Mouse (Mus musculus): ENCODE measurements around the gene Slc22a18. TPM values are rescaled to one million over a fixed set of nuclear protein-coding genes. Genes with fewer than 3 reads are reported as not detected.
A peak's percentile ranks its signal among the peaks of the same experiment; 100 is the strongest.

Gene Slc22a18
- under 1 TPM; 0.29 to 0.54 TPM for total RNA-seq (2021)
- long read RNA-seq, experiment 1 = 0 reads
- long read RNA-seq, experiment 2 = 0 reads

- H3K4me3 ChIP-seq = no peak within 1 kb of the TSS
- no peak within 1 kb of the TSS for H3K27ac ChIP-seq
- no peak for DNase-seq (ENCODE audit: low spot score in 2 of 2)
- no peak for TF ChIP-seq CTCF (conservative IDR thresholded peaks at IDR 0.05)
Observed at GRCm38 (mm10) chr7:143473347-143474101, at the start of gene Slc22a18. TSS of gene Slc22a18 (plus strand) at chr7:143473736.

- Histone ChIP-seq H3K27ac (no peak overlapping the region), H3K4me3 (no peak overlapping the region)
- no peak for DNase-seq (ENCODE audit: low spot score in 2 of 2)
- TF ChIP-seq CTCF (conservative IDR thresholded peaks at IDR 0.05) = no peak
Observed at GRCm38 (mm10) chr7:143428142-143428813, 45.3 kb upstream of the Slc22a18 start.

- no peak for DNase-seq (ENCODE audit: low spot score in 2 of 2)
- no peak overlapping the region for H3K27ac ChIP-seq
- H3K4me3 ChIP-seq = no peak overlapping the region
- no peak for TF ChIP-seq CTCF (conservative IDR thresholded peaks at IDR 0.05)
Observed at GRCm38 (mm10) chr7:143428814-143429499, 44.6 kb upstream of the Slc22a18 start.

GRCm38 (mm10) chr7:143432631-143433030, 40.9 kb upstream of the Slc22a18 start:
- no peak for DNase-seq (ENCODE audit: low spot score in 2 of 2)
- no peak for TF ChIP-seq CTCF (conservative IDR thresholded peaks at IDR 0.05)
- Histone ChIP-seq H3K27ac (no peak overlapping the region), H3K4me3 (no peak overlapping the region)

- no peak for DNase-seq (ENCODE audit: low spot score in 2 of 2)
- no peak overlapping the region for H3K27ac ChIP-seq
- H3K4me3 ChIP-seq = no peak overlapping the region
Observed at GRCm38 (mm10) chr7:143433331-143433730, 40.2 kb upstream of the Slc22a18 start.

GRCm38 (mm10) chr7:143437231-143437893, 36.2 kb upstream of the Slc22a18 start:
- Histone ChIP-seq H3K27ac (no peak overlapping the region), H3K4me3 (peak overlapping the region; percentile 56)
- TF ChIP-seq CTCF (conservative IDR thresholded peaks at IDR 0.05) = no peak
- no peak for DNase-seq (ENCODE audit: low spot score in 2 of 2)

More at GRCm38 (mm10) chr7:143433331-143433730, 40.2 kb upstream of the Slc22a18 start:
- TF ChIP-seq CTCF (conservative IDR thresholded peaks at IDR 0.05) = no peak

GRCm38 (mm10) chr7:143437894-143438581, 35.5 kb upstream of the Slc22a18 start:
- no peak for TF ChIP-seq CTCF (conservative IDR thresholded peaks at IDR 0.05)
- Histone ChIP-seq H3K4me3 (peak overlapping the region; percentile 56), H3K27ac (no peak overlapping the region)
- no peak for DNase-seq (ENCODE audit: low spot score in 2 of 2)

- TF ChIP-seq CTCF (conservative IDR thresholded peaks at IDR 0.05) = no peak
- no peak for DNase-seq (ENCODE audit: low spot score in 2 of 2)
- no peak overlapping the region for H3K27ac ChIP-seq
- H3K4me3 ChIP-seq = no peak overlapping the region
Observed at GRCm38 (mm10) chr7:143438965-143439364, 34.6 kb upstream of the Slc22a18 start.

- no peak overlapping the region for H3K4me3 ChIP-seq
- no peak for DNase-seq (ENCODE audit: low spot score in 2 of 2)
- no peak overlapping the region for H3K27ac ChIP-seq
- TF ChIP-seq CTCF (conservative IDR thresholded peaks at IDR 0.05) = no peak
Observed at GRCm38 (mm10) chr7:143444580-143444954, 29.0 kb upstream of the Slc22a18 start.

- H3K4me3 ChIP-seq = peak overlapping the region; percentile 40; the same call in 1 of the 2 replicates
- H3K27ac ChIP-seq = no peak overlapping the region
- DNase-seq (ENCODE audit: low spot score in 2 of 2) = no peak
- no peak for TF ChIP-seq CTCF (conservative IDR thresholded peaks at IDR 0.05)
Observed at GRCm38 (mm10) chr7:143444955-143445648, 28.4 kb upstream of the Slc22a18 start.

- TF ChIP-seq CTCF (conservative IDR thresholded peaks at IDR 0.05) = peak; percentile 37; the same call in 1 of the 2 replicates
- DNase-seq (ENCODE audit: low spot score in 2 of 2) = no peak
- Histone ChIP-seq H3K4me3 (peak overlapping the region; percentile 40; the same call in 1 of the 2 replicates), H3K27ac (no peak overlapping the region)
Observed at GRCm38 (mm10) chr7:143445651-143446460, 27.7 kb upstream of the Slc22a18 start.
